Mouse (Mus musculus): ENCODE measurements around the gene Oca2. TPM values are rescaled to one million over a fixed set of nuclear protein-coding genes. Genes with fewer than 3 reads are reported as not detected.

The Oca2 gene
- polyA plus RNA-seq (2016; fragmentation: Nextera tagmentation; extraction: Ambion mirVana): 0.26 and 0.51 TPM in 2 replicates

DNA sequence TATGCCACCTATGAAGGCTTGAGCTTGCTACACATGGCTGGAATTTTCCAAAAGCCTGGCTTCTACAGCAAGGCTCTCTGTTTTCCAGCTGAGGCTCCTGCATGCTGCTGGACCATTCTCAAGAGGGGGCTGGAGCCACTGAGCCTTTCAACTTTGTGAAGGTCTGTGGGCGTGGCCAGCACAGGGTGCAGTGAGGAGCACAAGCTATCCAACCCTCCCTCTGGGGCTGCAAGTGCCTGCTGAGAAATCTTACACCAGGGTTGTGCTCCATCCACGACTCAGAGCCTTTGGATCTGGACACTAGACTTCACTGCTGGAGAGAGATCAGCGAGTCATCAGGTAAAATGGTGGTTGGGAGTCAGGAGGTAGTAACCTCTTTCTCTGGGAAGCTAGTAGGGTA lies at the start of gene Oca2:
Oca2 (plus strand) TSS at position 218 of the 400 bp plus-strand sequence.
- H3K4me1 ChIP-seq: peaks cover 3% of the 10 kb centered on the region; the same call in 1 of the 2 replicates
- no peak for ATAC-seq (ENCODE audit: low FRiP score)
- no peaks in the 10 kb centered on the region for H3K27me3 ChIP-seq
- H3K9ac ChIP-seq: no peak within 1 kb of the TSS
- no peak within 1 kb of the TSS for H3K4me2 ChIP-seq (replicated peaks)
- no peak within 1 kb of the TSS for H3K4me3 ChIP-seq
- H3K27ac ChIP-seq: no peak within 1 kb of the TSS
- WGBS: 44% methylated on average over 3 of the region's 3 CpGs
- H3K9me3 ChIP-seq (replicated peaks): no peaks in the 10 kb centered on the region
- no peaks in the 10 kb centered on the region for H3K36me3 ChIP-seq

GRCm38 (mm10) chr7:56191041-56191440 lies 48.5 kb upstream of the Oca2 start:
- H3K27me3 ChIP-seq: no peaks in the 10 kb centered on the region
- ATAC-seq (ENCODE audit: low FRiP score): no peak
- no peaks in the 10 kb centered on the region for H3K4me1 ChIP-seq
- H3K4me2 ChIP-seq (replicated peaks): no peak overlapping the region
- H3K9me3 ChIP-seq (replicated peaks): no peaks in the 10 kb centered on the region
- 92% methylated on average over 6 of the region's 6 CpGs for WGBS
- peaks cover 62% of the 10 kb centered on the region for H3K36me3 ChIP-seq
- H3K4me3 ChIP-seq: no peak overlapping the region
- no peak overlapping the region for H3K9ac ChIP-seq
- H3K27ac ChIP-seq: no peak overlapping the region

GRCm38 (mm10) chr7:56191661-56192060 lies 47.9 kb upstream of the Oca2 start:
- no peaks in the 10 kb centered on the region for H3K4me1 ChIP-seq
- no peak overlapping the region for H3K27ac ChIP-seq
- H3K4me2 ChIP-seq (replicated peaks): no peak overlapping the region
- WGBS: 68% methylated on average over 4 of the region's 4 CpGs
- ATAC-seq (ENCODE audit: low FRiP score): no peak
- peaks cover 67% of the 10 kb centered on the region for H3K36me3 ChIP-seq
- H3K4me3 ChIP-seq: no peak overlapping the region
- H3K27me3 ChIP-seq: no peaks in the 10 kb centered on the region
- no peaks in the 10 kb centered on the region for H3K9me3 ChIP-seq (replicated peaks)
- H3K9ac ChIP-seq: no peak overlapping the region

DNA sequence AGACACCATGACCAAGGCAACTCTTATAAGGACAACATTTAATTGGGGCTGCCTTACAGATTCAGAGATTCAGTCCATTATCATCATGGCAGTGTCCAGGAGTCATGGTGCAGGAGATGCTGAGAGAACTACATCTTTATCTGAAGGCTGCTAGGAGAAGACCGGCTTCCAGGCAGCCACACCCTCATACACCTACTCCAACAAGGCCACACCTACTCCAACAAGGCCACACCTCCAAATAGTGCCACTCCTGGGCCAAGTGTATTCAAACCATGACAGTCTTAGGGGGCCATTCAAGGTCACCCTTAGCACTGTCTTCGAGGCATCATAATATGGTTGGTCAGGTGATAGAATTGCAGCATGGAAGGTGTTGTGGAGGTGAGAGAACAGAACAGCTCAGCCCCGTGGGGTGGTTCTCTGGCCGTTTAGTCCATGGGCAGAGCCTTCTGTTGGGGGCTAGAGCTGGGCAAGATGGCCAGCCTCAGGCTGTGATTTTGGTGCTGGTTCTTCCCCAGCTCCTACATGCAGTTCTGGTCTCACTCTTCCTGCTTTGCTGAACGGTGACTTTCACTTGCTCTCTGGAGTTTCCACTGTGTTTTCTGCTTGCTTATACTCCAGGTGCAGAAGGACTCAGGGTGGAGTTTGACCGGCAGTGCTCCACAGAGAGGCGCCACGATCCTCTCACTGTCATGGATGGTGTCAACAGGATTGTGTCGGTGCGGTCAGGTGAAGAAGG lies 37.9 kb upstream of the Oca2 start:
- no peaks in the 10 kb centered on the region for H3K27me3 ChIP-seq
- no peak overlapping the region for H3K9ac ChIP-seq
- H3K4me3 ChIP-seq: no peak overlapping the region
- no peak for ATAC-seq (ENCODE audit: low FRiP score)
- H3K9me3 ChIP-seq (replicated peaks): no peaks in the 10 kb centered on the region
- no peak overlapping the region for H3K4me2 ChIP-seq (replicated peaks)
- H3K36me3 ChIP-seq: peaks cover 76% of the 10 kb centered on the region
- H3K4me1 ChIP-seq: no peaks in the 10 kb centered on the region
- no peak overlapping the region for H3K27ac ChIP-seq
- 97% methylated on average over 10 of the region's 10 CpGs for WGBS

GRCm38 (mm10) chr7:56202843-56203242 lies 36.7 kb upstream of the Oca2 start:
- Histone ChIP-seq H3K9me3 (replicated peaks) (no peaks in the 10 kb centered on the region), H3K36me3 (peaks cover 72% of the 10 kb centered on the region), H3K4me2 (replicated peaks) (no peak overlapping the region), H3K27me3 (no peaks in the 10 kb centered on the region), H3K4me1 (no peaks in the 10 kb centered on the region), H3K9ac (no peak overlapping the region), H3K27ac (no peak overlapping the region), H3K4me3 (no peak overlapping the region)
- ATAC-seq (ENCODE audit: low FRiP score): no peak
- 93% methylated on average over 3 of the region's 3 CpGs for WGBS

DNA sequence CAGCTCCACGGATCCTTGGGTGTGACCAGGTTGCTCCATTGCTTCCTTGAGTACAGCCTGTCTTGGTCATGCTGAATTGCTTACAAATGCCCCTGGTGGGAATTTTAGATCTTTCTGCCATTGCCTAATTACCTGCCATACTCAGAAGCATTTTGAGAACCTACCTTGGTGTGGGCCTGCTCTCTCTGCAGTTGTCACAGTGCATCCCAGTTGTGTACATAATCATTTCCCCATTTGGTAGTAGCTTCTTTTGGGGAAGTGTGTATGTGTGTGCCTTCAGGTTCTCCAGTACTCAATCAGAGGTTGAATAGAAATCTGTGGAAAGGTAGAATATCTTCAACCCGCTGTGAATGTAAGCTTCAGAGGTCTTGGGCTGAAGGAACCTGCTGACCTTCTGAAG lies 36.3 kb upstream of the Oca2 start:
- Histone ChIP-seq H3K9me3 (replicated peaks) (no peaks in the 10 kb centered on the region), H3K4me2 (replicated peaks) (no peak overlapping the region), H3K9ac (no peak overlapping the region), H3K27me3 (no peaks in the 10 kb centered on the region), H3K27ac (no peak overlapping the region), H3K4me3 (no peak overlapping the region), H3K36me3 (peaks cover 71% of the 10 kb centered on the region), H3K4me1 (no peaks in the 10 kb centered on the region)
- 97% methylated on average over 2 of the region's 2 CpGs for WGBS
- ATAC-seq (ENCODE audit: low FRiP score): no peak

- no peaks in the 10 kb centered on the region for H3K4me1 ChIP-seq
- WGBS: 53% methylated on average over 3 of the region's 3 CpGs
- H3K4me3 ChIP-seq: no peak overlapping the region
- no peak overlapping the region for H3K27ac ChIP-seq
- no peak overlapping the region for H3K4me2 ChIP-seq (replicated peaks)
- no peaks in the 10 kb centered on the region for H3K27me3 ChIP-seq
- H3K9me3 ChIP-seq (replicated peaks): no peaks in the 10 kb centered on the region
- H3K9ac ChIP-seq: no peak overlapping the region
- no peak for ATAC-seq (ENCODE audit: low FRiP score)
- peaks cover 78% of the 10 kb centered on the region for H3K36me3 ChIP-seq
Observed at GRCm38 (mm10) chr7:56204877-56205276, 34.7 kb upstream of the Oca2 start.

DNA sequence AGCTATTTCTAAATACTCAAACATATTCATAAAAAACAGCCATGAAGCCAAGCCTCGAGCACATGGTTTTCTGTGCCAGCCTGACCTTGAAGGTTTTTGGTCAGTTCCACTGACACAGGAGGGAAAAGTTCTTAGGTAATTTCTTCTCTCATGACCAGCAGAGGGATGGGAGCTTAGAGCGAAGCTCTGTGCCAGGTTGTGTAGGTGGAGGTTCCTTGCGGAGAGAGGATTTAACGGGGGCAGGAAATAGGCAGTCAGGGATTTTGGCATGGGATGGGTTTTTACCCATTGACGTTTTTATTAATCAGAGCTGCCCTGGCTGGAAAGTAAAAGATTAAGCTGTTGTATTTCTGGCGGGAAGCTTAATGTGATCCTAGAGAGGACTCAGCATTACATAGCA lies 18.7 kb upstream of the Oca2 start:
- H3K4me1 ChIP-seq: no peaks in the 10 kb centered on the region
- no peaks in the 10 kb centered on the region for H3K27me3 ChIP-seq
- no peaks in the 10 kb centered on the region for H3K9me3 ChIP-seq (replicated peaks)
- H3K9ac ChIP-seq: no peak overlapping the region
- H3K27ac ChIP-seq: no peak overlapping the region
- ATAC-seq (ENCODE audit: low FRiP score): no peak
- no peak overlapping the region for H3K4me2 ChIP-seq (replicated peaks)
- H3K4me3 ChIP-seq: no peak overlapping the region
- H3K36me3 ChIP-seq: peaks cover 85% of the 10 kb centered on the region
- WGBS: 93% methylated on average over 6 of the region's 6 CpGs

DNA sequence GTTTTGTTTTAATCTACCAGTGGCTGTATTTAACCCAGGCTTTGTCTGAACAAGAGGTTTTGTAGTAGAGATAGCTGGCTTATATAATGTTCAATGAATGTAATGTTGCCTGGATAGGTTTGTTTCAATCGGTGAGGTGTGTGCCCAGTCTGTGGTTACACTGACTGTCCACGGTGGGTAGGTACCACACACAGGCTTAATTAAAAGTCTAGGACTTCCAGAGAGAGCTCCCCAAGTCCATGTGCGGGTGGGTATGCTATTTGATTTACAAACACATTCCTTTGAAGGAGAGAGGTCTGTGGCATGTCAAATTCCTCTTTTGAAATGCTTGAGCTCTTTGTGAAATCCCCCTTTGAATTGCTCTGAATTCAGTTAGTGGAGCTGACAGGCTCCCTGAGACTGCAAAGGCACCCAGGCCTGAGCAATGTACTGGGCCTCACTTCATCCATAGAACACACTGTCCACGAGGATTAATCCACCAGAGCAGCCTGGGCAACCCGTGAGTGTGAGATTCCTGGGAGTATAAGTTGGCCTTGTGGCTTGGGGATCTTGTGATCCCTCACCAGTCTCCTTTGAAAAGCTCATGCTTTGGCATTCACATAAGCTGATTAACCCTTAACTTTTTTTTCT lies 3.7 kb upstream of the Oca2 start:
- no peaks in the 10 kb centered on the region for H3K9me3 ChIP-seq (replicated peaks)
- no peak overlapping the region for H3K4me2 ChIP-seq (replicated peaks)
- no peaks in the 10 kb centered on the region for H3K27me3 ChIP-seq
- no peak overlapping the region for H3K4me3 ChIP-seq
- 45% methylated on average over 5 of the region's 5 CpGs for WGBS
- ATAC-seq (ENCODE audit: low FRiP score): no peak
- H3K4me1 ChIP-seq: peaks cover 3% of the 10 kb centered on the region; the same call in 1 of the 2 replicates
- no peak overlapping the region for H3K9ac ChIP-seq
- peaks cover 15% of the 10 kb centered on the region for H3K36me3 ChIP-seq
- H3K27ac ChIP-seq: no peak overlapping the region

- peaks cover 3% of the 10 kb centered on the region; the same call in 1 of the 2 replicates for H3K4me1 ChIP-seq
- no peaks in the 10 kb centered on the region for H3K9me3 ChIP-seq (replicated peaks)
- no peak overlapping the region for H3K27ac ChIP-seq
- H3K4me2 ChIP-seq (replicated peaks): no peak overlapping the region
- H3K27me3 ChIP-seq: no peaks in the 10 kb centered on the region
- ATAC-seq (ENCODE audit: low FRiP score): no peak
- peaks cover 9% of the 10 kb centered on the region for H3K36me3 ChIP-seq
- H3K9ac ChIP-seq: no peak overlapping the region
- no peak overlapping the region for H3K4me3 ChIP-seq
- WGBS: 80% methylated on average over 3 of the region's 3 CpGs
Observed at GRCm38 (mm10) chr7:56236617-56237016, 2.9 kb upstream of the Oca2 start.

- Histone ChIP-seq H3K4me2 (replicated peaks) (no peak overlapping the region), H3K36me3 (no peaks in the 10 kb centered on the region), H3K9me3 (replicated peaks) (no peaks in the 10 kb centered on the region), H3K4me3 (no peak overlapping the region), H3K4me1 (no peaks in the 10 kb centered on the region), H3K27ac (no peak overlapping the region), H3K27me3 (no peaks in the 10 kb centered on the region), H3K9ac (no peak overlapping the region)
- ATAC-seq (ENCODE audit: low FRiP score): no peak
- WGBS: 81% methylated on average over 10 of the region's 10 CpGs
Observed at GRCm38 (mm10) chr7:56254568-56254967, 15.0 kb downstream of the Oca2 start.

DNA sequence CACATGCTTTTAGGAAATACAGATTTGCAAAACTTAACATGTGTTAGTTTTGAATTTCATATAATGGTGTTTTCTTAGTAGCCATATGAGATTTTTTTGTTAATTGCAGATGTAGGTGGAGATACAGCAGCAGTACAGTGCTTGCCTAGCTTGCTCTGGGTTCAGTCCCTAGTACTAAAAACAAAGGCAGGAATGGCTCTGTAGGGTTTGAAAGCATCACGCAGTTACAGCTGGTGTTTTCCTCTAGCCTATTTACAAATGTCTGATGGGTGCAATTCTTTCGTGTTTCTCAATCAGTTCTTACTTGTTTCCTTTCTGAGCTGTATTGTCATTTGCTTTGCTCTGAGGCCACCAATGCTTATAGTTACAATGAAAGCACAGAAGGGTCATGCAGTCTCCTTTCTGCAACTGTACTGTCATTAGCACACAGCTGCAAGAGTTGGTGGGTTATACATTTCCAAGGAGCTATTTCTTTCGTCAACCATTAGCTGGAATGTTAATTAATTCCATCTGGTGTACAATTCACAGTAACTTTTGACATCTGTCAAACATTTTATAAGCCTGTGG lies 18.4 kb downstream of the Oca2 start:
- H3K9me3 ChIP-seq (replicated peaks): no peaks in the 10 kb centered on the region
- no peak overlapping the region for H3K4me2 ChIP-seq (replicated peaks)
- no peaks in the 10 kb centered on the region for H3K36me3 ChIP-seq
- no peak overlapping the region for H3K9ac ChIP-seq
- no peak for ATAC-seq (ENCODE audit: low FRiP score)
- H3K4me3 ChIP-seq: no peak overlapping the region
- no peaks in the 10 kb centered on the region for H3K4me1 ChIP-seq
- H3K27me3 ChIP-seq: no peaks in the 10 kb centered on the region
- H3K27ac ChIP-seq: no peak overlapping the region
- WGBS: 68% methylated on average over 3 of the region's 3 CpGs

Data from hindbrain, embryonic 12.5 days (tissue).